Mouse (Mus musculus) embryonic facial prominence, embryonic 12.5 days (tissue): ENCODE results near the gene Defb15. TPM values are rescaled to one million over a fixed set of nuclear protein-coding genes. Genes with fewer than 3 reads are reported as not detected.
"Not testable (repeated sequence)": the region's sequence is repeated elsewhere in the genome, so short reads cannot be mapped to it uniquely, and the experiment has no call there.

Source experiments
- ATAC-seq: fragments of 200-750 bp; cut with Nextera tagmentation; 2 replicates; pipeline ENCODE4 v1.8.0; 2017; ENCODE audit not compliant: insufficient number of reproducible peaks, insufficient read depth, low FRiP score, low TSS enrichment
- H3K27ac ChIP-seq: fragments of 300-500 bp; sonication (generic); 2 replicates; pipeline ENCODE4 v1.5.1; 2016; ENCODE audit warnings: mild to moderate bottlenecking
- H3K27me3 ChIP-seq: fragments of 300-500 bp; sonication (generic); 2 replicates; pipeline ENCODE4 v1.6.1; 2016; ENCODE audit warnings: mild to moderate bottlenecking, moderate library complexity
- H3K36me3 ChIP-seq: fragments of 300-500 bp; sonication (generic); 2 replicates; pipeline ENCODE4 v1.6.1; 2016; ENCODE audit warnings: mild to moderate bottlenecking
- H3K4me1 ChIP-seq: fragments of 300-500 bp; sonication (generic); 2 replicates; pipeline ENCODE4 v1.6.1; 2016
- H3K4me2 ChIP-seq: fragments of 300-500 bp; sonication (generic); replicated peaks from 2 replicates; pipeline ENCODE4 v1.6.1; 2016; ENCODE audit warnings: mild to moderate bottlenecking, moderate library complexity
- H3K4me3 ChIP-seq: fragments of 300-500 bp; sonication (generic); 2 replicates; pipeline ENCODE4 v1.5.1; 2016; ENCODE audit warnings: mild to moderate bottlenecking
- H3K9ac ChIP-seq: fragments of 300-500 bp; sonication (generic); 2 replicates; pipeline ENCODE4 v1.6.1; 2016; ENCODE audit warnings: mild to moderate bottlenecking, moderate library complexity
- H3K9me3 ChIP-seq: fragments of 300-500 bp; sonication (generic); 2 replicates; pipeline ENCODE4 v1.6.1; 2016; ENCODE audit warnings: mild to moderate bottlenecking, moderate library complexity
- WGBS: fragments of 180-500 bp; shearing (Covaris S2); methylation state at CpG from one replicate; pipeline ENCODE4 v1.1.7; 2016; 5-methylcytosine and 5-hydroxymethylcytosine counted together
- polyA plus RNA-seq: library from polyadenylated mRNA; unstranded; fragments of >200 nt; fragmentation: Nextera tagmentation; extraction: Ambion mirVana; gene quantifications from 2 replicates; pipeline ENCODE4 v1.2.1, GENCODE M21; 2016

Defb15 gene
- polyA plus RNA-seq: not detected in 2 replicates

- Histone ChIP-seq H3K9me3 (no peaks in the 10 kb centered on the region), H3K4me3 (no peak within 1 kb of the TSS), H3K36me3 (no peaks in the 10 kb centered on the region), H3K9ac (no peak within 1 kb of the TSS), H3K4me1 (no peaks in the 10 kb centered on the region), H3K27me3 (no peaks in the 10 kb centered on the region), H3K27ac (no peak within 1 kb of the TSS), H3K4me2 (no peak within 1 kb of the TSS)
- no peak for ATAC-seq
- WGBS: 93% methylated on average over 6 of the region's 6 CpGs
These were observed at the start of gene Defb15 for GRCm38 (mm10) chr8:21932610-21933009. Gene Defb15 (minus strand): TSS chr8:21932710.

- Histone ChIP-seq H3K27me3 (no peaks in the 10 kb centered on the region), H3K9me3 (no peaks in the 10 kb centered on the region), H3K36me3 (no peaks in the 10 kb centered on the region), H3K27ac (no peak overlapping the region), H3K4me1 (no peaks in the 10 kb centered on the region), H3K4me3 (no peak overlapping the region), H3K4me2 (no peak overlapping the region), H3K9ac (no peak overlapping the region)
- no peak for ATAC-seq
- 67% methylated on average over 8 of the region's 8 CpGs for WGBS
These were observed 49.3 kb upstream of the Defb15 start for GRCm38 (mm10) chr8:21981664-21982337.

- Histone ChIP-seq H3K27ac (no peak overlapping the region), H3K9me3 (no peaks in the 10 kb centered on the region), H3K9ac (no peak overlapping the region), H3K27me3 (no peaks in the 10 kb centered on the region), H3K36me3 (no peaks in the 10 kb centered on the region), H3K4me2 (no peak overlapping the region), H3K4me1 (no peaks in the 10 kb centered on the region), H3K4me3 (no peak overlapping the region)
- no peak for ATAC-seq
- WGBS: 55% methylated on average over 4 of the region's 4 CpGs
These were observed 45.7 kb upstream of the Defb15 start for GRCm38 (mm10) chr8:21978193-21978592.

GRCm38 (mm10) chr8:21969475-21969874 is 37.0 kb upstream of the Defb15 start, which contains the start of gene Ccdc70:
Gene Ccdc70 (plus strand): TSS chr8:21969775.
- 90% methylated on average over 3 of the region's 3 CpGs for WGBS
- no peak for ATAC-seq
- no peaks in the 10 kb centered on the region for H3K36me3 ChIP-seq
- H3K9ac ChIP-seq: no peak within 1 kb of the TSS
- H3K27ac ChIP-seq: no peak within 1 kb of the TSS
- no peaks in the 10 kb centered on the region for H3K9me3 ChIP-seq
- no peaks in the 10 kb centered on the region for H3K4me1 ChIP-seq
- H3K4me2 ChIP-seq: no peak within 1 kb of the TSS
- no peaks in the 10 kb centered on the region for H3K27me3 ChIP-seq
- H3K4me3 ChIP-seq: no peak within 1 kb of the TSS

GRCm38 (mm10) chr8:21966646-21967045 is 34.1 kb upstream of the Defb15 start:
- Histone ChIP-seq H3K4me1 (no peaks in the 10 kb centered on the region), H3K9ac (no peak overlapping the region), H3K4me2 (no peak overlapping the region), H3K4me3 (no peak overlapping the region), H3K27ac (no peak overlapping the region), H3K36me3 (no peaks in the 10 kb centered on the region), H3K27me3 (no peaks in the 10 kb centered on the region), H3K9me3 (no peaks in the 10 kb centered on the region)
- 64% methylated on average over 1 of the region's 1 CpGs for WGBS
- no peak for ATAC-seq

GRCm38 (mm10) chr8:21958414-21958813 is 25.9 kb upstream of the Defb15 start, which contains the start of gene Fam90a1a:
Gene Fam90a1a (plus strand): TSS chr8:21958714.
- H3K4me2 ChIP-seq: no peak within 1 kb of the TSS
- H3K9me3 ChIP-seq: no peaks in the 10 kb centered on the region
- no peak within 1 kb of the TSS for H3K27ac ChIP-seq
- H3K9ac ChIP-seq: no peak within 1 kb of the TSS
- WGBS: 85% methylated on average over 2 of the region's 2 CpGs
- ATAC-seq: no peak
- H3K4me3 ChIP-seq: no peak within 1 kb of the TSS
- no peaks in the 10 kb centered on the region for H3K36me3 ChIP-seq
- H3K27me3 ChIP-seq: no peaks in the 10 kb centered on the region
- H3K4me1 ChIP-seq: no peaks in the 10 kb centered on the region

GRCm38 (mm10) chr8:21956336-21956735 is 23.8 kb upstream of the Defb15 start:
- Histone ChIP-seq H3K4me3 (no peak overlapping the region), H3K27me3 (no peaks in the 10 kb centered on the region), H3K4me1 (no peaks in the 10 kb centered on the region), H3K9me3 (no peaks in the 10 kb centered on the region), H3K9ac (no peak overlapping the region), H3K4me2 (no peak overlapping the region), H3K27ac (no peak overlapping the region), H3K36me3 (no peaks in the 10 kb centered on the region)
- no peak for ATAC-seq
- 88% methylated on average over 3 of the region's 3 CpGs for WGBS

- ATAC-seq: no peak
- H3K4me3 ChIP-seq: no peak overlapping the region
- no peak overlapping the region for H3K4me2 ChIP-seq
- H3K36me3 ChIP-seq: no peaks in the 10 kb centered on the region
- H3K27ac ChIP-seq: no peak overlapping the region
- H3K4me1 ChIP-seq: no peaks in the 10 kb centered on the region
- WGBS: 5% methylated on average over 9 of the region's 9 CpGs
- no peaks in the 10 kb centered on the region for H3K9me3 ChIP-seq
- H3K9ac ChIP-seq: no peak overlapping the region
- H3K27me3 ChIP-seq: no peaks in the 10 kb centered on the region
These were observed 22.8 kb upstream of the Defb15 start for GRCm38 (mm10) chr8:21955321-21955720.

- no peaks in the 10 kb centered on the region for H3K4me1 ChIP-seq
- 69% methylated on average over 9 of the region's 9 CpGs for WGBS
These were observed 15.0 kb upstream of the Defb15 start for GRCm38 (mm10) chr8:21947311-21948017.

GRCm38 (mm10) chr8:21946462-21946861 is 14.0 kb upstream of the Defb15 start, which contains the start of gene Defb13:
Gene Defb13 (plus strand): TSS chr8:21946762.
- no peaks in the 10 kb centered on the region for H3K36me3 ChIP-seq
- no peak for ATAC-seq
- H3K4me1 ChIP-seq: no peaks in the 10 kb centered on the region
- no peak within 1 kb of the TSS for H3K9ac ChIP-seq
- H3K4me2 ChIP-seq: no peak within 1 kb of the TSS
- H3K27me3 ChIP-seq: no peaks in the 10 kb centered on the region
- H3K27ac ChIP-seq: no peak within 1 kb of the TSS
- no peaks in the 10 kb centered on the region for H3K9me3 ChIP-seq
- WGBS: 69% methylated on average over 6 of the region's 6 CpGs
- no peak within 1 kb of the TSS for H3K4me3 ChIP-seq

More at GRCm38 (mm10) chr8:21947311-21948017, 15.0 kb upstream of the Defb15 start:
- Histone ChIP-seq H3K36me3 (no peaks in the 10 kb centered on the region), H3K9ac (no peak overlapping the region), H3K9me3 (no peaks in the 10 kb centered on the region), H3K27ac (no peak overlapping the region), H3K4me2 (no peak overlapping the region), H3K27me3 (no peaks in the 10 kb centered on the region), H3K4me3 (no peak overlapping the region)
- ATAC-seq: no peak

GRCm38 (mm10) chr8:21938052-21938451 is 5.5 kb upstream of the Defb15 start, which contains the start of gene Defb35:
Gene Defb35 (plus strand): TSS chr8:21938352.
- not testable (repeated sequence) for ATAC-seq, H3K9me3 ChIP-seq, H3K4me3 ChIP-seq, H3K9ac ChIP-seq, H3K4me2 ChIP-seq, H3K27ac ChIP-seq, H3K4me1 ChIP-seq, H3K36me3 ChIP-seq, H3K27me3 ChIP-seq
- 83% methylated on average over 4 of the region's 4 CpGs for WGBS

- not testable (repeated sequence) for H3K9me3 ChIP-seq, H3K36me3 ChIP-seq, H3K9ac ChIP-seq, ATAC-seq, H3K4me2 ChIP-seq, H3K27ac ChIP-seq, H3K27me3 ChIP-seq, H3K4me1 ChIP-seq, H3K4me3 ChIP-seq
- WGBS: 80% methylated on average over 3 of the region's 3 CpGs
These were observed 1.8 kb downstream of the Defb15 start for GRCm38 (mm10) chr8:21930754-21931153.
